Mouse (Mus musculus) hindlimb bud, embryonic 11.5 days (tissue): ENCODE data around the gene Kif3a.
"Not testable (repeated sequence)": the region's sequence is repeated elsewhere in the genome, so short reads cannot be mapped to it uniquely, and the experiment has no call there.

ENCODE experiments used
- DNase-seq: peaks from one replicate; pipeline ENCODE4 v3.0.0-alpha.2; 2012; ENCODE audit warnings: low read depth, low spot score; ENCODE audit errors: extremely low spot score

Gene Kif3a

GRCm38 (mm10) chr11:53541222-53541621, 26.0 kb upstream of the Kif3a start:
- DNase-seq: no peak

DNA sequence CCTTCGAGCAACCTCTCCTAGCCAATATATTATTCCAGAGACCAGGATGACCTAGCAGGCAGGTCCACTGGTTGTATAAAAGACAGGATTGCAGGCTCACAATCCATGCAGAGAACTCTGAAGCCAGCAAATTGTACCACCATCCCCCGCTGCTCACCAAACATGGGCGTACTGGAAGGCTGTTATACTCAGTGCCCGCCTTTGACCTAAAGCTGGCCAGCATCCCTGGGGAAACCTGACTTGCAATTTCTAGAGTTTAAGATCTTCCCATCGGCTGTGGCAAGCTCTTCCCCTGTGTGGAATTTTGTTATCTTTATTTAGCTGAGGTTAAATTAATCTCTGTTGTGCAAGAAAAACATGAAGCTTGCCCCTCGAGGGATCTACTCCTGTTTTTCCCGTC, 24.2 kb upstream of the Kif3a start:
- no peak for DNase-seq

DNA sequence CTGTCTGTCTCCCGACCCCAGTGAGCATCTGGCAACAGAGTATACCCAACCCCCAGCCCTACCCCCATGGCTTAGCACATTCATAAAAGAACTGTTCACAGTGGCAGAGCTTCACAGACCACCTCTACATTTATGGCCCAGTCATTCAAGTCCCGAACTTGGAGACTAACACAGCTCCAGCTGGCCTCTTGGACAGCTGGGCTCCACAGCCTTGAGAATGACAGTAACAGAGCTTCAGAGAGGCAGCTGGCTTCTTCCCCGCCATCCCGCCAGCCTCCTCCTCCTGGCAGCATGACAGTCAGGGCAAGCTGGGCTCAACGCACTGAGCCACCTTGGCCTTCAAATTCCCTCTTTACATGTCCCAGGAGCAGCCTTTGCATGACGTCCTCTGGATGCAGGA, 20.9 kb upstream of the Kif3a start:
- no peak for DNase-seq

GRCm38 (mm10) chr11:53547566-53547965, 19.6 kb upstream of the Kif3a start:
- DNase-seq: no peak

DNA sequence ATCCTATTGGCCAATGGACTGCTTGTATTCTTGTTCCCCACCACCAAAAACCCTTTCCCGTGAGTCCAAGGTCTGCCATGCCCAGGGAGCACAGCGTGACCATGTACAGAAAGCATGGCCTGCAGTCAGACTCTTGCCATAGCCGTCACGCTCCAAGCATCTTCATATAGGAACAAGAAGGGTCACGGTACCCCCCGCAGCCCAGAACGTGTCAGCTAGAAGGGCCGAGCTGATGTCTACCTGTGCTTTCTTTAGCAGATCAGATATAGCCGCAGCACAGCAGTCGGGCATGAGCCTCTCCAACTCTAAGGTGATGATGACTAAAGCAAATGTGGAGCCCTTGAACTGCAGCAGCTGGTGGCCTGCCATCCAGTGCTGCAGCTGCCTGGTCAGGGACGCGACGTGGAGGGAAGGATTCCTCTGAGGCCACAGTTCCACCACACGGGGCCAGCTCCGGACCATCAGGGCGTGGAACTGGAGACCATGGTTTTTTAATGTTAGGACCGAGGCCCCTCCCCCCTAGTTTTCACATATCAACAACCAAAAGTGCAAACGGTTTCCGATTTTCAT, 19.1 kb upstream of the Kif3a start:
- no peak for DNase-seq

DNA sequence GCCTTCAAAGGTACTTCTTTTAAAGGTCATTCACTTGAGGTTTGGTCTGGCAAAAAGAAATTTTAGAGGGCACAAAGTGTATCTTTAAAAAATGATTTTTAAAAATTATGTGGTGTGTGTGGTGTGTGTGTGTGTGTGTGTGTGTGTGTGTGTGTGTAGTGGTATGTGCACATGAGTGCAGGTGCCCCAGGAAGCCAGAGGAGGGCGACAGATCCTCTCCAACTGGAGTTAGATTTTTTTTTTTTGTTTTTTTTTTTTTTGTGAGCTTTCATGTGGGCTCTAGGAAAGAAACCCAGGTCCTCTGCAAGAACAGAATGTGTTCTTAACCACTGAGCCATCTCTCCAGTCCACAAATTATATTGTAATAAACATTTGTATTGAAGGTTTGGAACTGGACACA, 16.5 kb upstream of the Kif3a start:
- DNase-seq: no peak

- DNase-seq: no peak
These were observed 15.4 kb upstream of the Kif3a start for GRCm38 (mm10) chr11:53551754-53552153.

DNA sequence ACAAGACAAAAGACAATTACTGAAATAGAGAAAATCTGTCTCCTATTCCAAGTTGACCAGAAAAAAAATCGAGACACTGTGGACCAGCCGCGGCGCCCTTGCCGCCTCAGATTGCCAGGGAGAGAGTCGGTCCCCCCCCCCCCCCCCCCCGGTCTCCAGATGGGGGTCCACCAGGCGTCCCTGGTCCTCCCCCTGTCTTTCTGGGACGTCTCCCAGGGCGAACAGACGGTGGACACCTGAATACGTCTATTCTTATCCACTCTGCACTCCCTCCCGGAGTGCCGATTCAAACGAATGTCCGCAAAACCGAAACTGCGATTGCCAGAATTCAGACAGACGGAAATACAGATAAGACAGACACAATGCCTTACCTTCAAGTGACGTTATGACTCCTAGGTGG, 10.7 kb upstream of the Kif3a start:
- not testable (repeated sequence) for DNase-seq

DNA sequence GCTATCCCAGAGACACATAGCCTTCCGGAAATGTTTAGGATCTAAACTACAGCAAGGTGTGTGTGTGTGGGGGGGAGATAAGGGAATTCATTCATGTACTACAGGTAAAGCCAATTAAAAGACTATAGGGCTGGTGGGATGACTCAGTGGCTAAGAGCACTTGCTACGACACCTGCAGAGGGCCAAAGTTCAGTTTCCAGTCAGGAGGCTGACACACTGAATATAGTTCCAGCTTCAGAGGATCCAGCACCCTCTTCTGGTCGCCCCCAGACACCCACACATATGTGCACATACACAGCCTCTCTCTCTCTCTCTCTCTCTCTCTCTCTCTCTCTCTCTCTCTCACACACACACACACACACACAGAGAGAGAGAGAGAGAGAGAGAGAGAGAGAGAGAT, 9.2 kb upstream of the Kif3a start:
- DNase-seq: not testable (repeated sequence)

DNA sequence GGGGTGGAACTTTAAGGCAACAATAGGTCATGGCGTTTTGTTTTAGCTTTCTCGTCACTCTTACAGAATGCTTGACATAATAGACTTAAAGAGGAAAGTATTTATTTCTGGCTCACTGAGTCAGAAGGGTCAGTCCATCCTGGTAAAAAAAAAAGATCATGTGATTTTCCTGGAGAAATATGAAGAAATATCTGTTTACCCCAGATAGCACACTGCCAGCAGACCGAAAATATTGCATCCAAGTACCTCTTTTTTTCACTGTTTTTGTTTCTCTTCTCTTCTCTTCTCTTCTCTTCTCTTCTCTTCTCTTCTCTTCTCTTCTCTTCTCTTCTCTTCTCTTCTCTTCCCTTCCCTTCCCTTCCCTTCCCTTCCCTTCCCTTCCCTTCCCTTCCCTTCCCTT, 7.2 kb upstream of the Kif3a start:
- DNase-seq: not testable (repeated sequence)

- DNase-seq: no peak
These were observed 5.2 kb upstream of the Kif3a start for GRCm38 (mm10) chr11:53561986-53562385.

DNA sequence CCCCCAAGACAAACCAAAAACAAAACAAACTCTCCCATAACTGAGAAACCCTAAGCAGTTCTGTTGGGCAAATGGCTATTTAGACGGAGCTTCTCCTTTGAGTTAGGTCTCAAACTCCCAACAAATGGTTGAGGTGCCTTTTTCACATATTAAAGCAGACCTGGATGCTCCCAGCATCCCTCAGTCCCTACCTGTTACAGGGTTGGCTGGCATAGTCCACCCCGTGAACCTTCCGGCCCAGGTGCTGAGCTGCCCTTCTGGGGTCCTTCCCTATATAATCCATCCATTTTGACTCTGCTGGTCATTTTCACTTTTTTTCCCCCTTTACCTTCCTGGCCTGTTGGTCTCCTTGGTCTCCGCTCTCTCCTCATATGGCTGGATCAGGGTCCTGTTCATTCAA, 533 bp upstream of the Kif3a start:
- DNase-seq: no peak

DNA sequence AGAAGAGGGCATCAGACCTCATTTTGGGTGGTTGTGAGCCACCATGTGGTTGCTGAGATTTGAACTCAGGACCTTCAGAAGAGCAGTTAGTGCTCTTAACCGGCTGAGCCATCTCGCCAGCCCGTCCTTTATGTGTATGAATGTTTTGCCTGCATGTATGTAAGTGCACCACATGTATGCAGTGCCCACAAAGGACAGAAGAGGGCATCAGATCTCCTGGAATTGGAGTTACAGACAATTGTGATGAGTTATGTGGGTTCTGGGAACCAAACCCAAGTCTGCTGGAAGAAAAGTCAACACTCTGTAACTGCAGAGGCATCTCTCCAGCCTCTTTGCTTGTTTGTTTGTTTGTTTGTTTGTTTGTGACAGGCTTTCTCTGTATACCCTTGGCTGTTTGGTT, 13.4 kb downstream of the Kif3a start:
- no peak for DNase-seq

- no peak for DNase-seq
These were observed 16.0 kb downstream of the Kif3a start for GRCm38 (mm10) chr11:53583151-53583550.

GRCm38 (mm10) chr11:53584849-53585248, 17.7 kb downstream of the Kif3a start:
- no peak for DNase-seq

DNA sequence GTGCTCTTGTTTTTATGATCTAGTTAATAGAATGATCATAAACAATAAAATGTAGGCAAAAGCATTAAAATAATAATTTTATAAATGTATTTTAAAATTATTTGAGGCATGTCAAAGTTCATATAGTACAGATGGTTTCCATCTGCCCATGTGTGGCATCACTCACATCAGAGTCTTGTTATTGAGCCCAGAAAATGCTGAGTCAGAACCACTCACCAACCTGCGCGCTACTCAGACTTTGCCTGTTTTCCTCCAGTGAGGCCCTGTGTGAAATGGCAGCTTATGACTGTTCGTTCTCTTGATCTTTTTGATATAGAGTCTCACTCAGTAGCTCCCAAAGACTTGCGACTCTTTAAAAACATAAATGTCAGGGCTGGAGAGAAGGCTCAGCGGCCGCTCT, 18.3 kb downstream of the Kif3a start:
- DNase-seq: no peak

DNA sequence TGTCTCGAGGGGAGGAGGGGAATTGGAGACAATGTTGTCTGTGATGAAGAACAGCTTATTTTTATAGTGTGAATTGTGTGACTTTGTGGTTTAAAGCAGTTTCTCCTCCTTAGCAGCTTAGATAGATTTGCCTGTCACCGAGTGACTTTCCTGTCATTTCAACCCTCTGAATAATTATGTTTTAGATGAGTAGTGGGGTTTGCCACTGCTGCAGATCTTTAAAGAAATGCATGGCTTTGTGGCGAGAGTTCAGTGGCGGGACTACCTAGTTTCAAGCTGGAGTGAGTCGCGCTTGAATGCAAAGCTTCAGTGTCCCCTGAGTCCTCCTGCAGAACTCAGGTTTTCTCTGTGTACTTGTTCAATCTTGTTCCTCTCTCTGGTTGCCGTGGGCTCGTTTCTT, 21.1 kb downstream of the Kif3a start:
- no peak for DNase-seq

GRCm38 (mm10) chr11:53590368-53590768, 23.2 kb downstream of the Kif3a start:
- DNase-seq: no peak

DNA sequence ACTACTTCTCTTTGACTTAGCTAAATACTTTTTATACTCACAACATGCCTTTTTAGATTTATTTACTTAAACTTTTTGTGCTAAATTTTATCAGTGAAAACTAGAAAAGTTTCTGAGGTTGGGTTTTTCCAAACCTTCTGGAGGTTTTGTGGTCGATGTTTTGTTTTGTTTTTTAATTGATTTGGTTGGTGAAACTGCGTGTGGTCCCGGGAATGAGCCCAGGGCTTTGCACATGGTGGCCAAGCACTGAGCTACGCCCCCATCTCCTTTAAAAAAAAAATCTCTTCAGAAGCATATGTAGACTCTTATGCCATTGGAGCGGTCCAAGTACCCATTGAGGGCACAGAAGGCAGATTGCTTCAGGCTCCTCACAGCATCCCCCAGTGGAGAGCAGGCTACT, 23.9 kb downstream of the Kif3a start:
- no peak for DNase-seq

DNA sequence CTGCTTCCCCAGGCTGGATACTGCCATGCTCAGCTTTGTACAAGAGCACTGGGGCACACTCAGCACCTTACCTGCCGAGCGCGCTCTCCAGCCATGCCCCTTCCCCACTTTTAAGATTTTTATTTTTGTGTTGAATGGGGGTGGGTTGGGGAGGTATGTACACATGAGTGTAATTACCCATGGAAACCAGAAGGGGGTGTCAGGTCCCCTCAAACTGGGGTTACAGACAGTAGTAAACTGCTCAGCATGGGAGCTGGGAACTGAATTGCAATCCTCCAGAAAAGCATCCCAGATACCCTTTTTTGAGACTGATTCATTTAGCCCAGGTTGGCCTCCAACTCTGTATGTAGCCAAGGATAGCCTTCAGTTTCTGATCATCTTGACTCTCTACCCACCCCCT, 37.8 kb downstream of the Kif3a start:
- no peak for DNase-seq

GRCm38 (mm10) chr11:53605609-53606008, 38.4 kb downstream of the Kif3a start:
- DNase-seq: no peak

DNA sequence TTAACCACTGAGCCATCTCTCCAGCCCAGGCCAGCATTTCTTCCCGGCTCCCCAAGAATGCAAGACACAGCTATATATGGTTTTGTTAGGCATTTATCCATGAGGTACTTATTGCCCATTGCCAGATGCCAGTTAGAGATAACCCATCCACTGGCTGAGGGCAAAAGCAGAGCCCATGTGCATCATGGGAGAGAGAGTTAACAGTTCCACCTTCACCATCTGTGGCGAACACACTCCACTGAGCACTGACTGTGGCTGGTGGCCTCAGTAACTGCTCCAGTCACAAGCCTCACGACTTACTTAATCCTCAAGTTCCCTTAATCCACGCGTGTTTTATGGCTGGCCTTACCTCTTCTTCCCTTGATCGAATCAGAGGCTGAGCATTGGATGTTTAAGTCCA, 42.1 kb downstream of the Kif3a start:
- no peak for DNase-seq

DNA sequence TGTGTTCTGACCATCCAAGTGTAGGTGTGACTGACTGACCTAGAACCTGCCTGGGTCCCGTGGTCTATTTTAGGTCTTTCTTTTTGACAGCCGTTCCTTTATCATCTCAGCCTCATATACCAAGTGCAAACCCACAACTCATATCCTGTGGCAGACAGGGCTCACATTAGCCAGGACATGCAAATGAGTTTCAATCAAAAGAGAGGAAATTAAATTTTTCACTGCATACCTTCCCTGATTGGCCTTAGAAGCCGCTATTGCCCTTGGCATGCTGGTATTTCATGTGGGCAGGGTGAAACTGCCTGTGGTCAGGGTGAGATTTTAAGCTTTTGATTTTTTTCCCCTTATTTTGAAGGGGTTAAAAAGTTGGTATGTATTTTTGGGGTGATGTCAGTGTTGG, 42.5 kb downstream of the Kif3a start:
- no peak for DNase-seq

- DNase-seq: no peak
These were observed 48.0 kb downstream of the Kif3a start for GRCm38 (mm10) chr11:53615172-53615571.
